Mouse (Mus musculus) bone marrow macrophage, adult 2 months (primary cell): ENCODE measurements around the gene Rin2.

Experiments used
- CTCF ChIP-seq: IDR thresholded peaks from 2 replicates; pipeline ENCODE4 v1.5.1; 2012; ENCODE audit warnings: low read depth, mild to moderate bottlenecking, low read length, moderate library complexity
- POLR2A ChIP-seq: IDR thresholded peaks from 2 replicates; pipeline ENCODE4 v1.6.1; 2012; ENCODE audit warnings: mild to moderate bottlenecking, low read depth, low read length, borderline replicate concordance

GRCm38 (mm10) chr2:145833341-145833740 lies 158.3 kb downstream of the Rin2 start:
- no peak for TF ChIP-seq POLR2A
- TF ChIP-seq CTCF: no peak
